Mouse (Mus musculus) bone marrow macrophage, adult 2 months (primary cell): ENCODE data around the gene Gpx4.

Source experiments
- CTCF ChIP-seq: IDR thresholded peaks from 2 replicates; pipeline ENCODE4 v1.5.1; 2012; ENCODE audit warnings: low read depth, mild to moderate bottlenecking, low read length, moderate library complexity
- POLR2A ChIP-seq: IDR thresholded peaks from 2 replicates; pipeline ENCODE4 v1.6.1; 2012; ENCODE audit warnings: mild to moderate bottlenecking, low read depth, low read length, borderline replicate concordance

- no peak for TF ChIP-seq CTCF
- no peak for TF ChIP-seq POLR2A
Measured at GRCm38 (mm10) chr10:80015583-80015982, 31.4 kb upstream of the Gpx4 start.
